Mouse (Mus musculus) lung, adult 2 months (tissue): ENCODE measurements around the gene Ndufb2.

Experiments
- CTCF ChIP-seq: fragments of 200-500 bp; IDR thresholded peaks from 2 replicates; pipeline ENCODE4 v1.5.1; 2011; ENCODE audit warnings: mild to moderate bottlenecking, low read length, control low read depth; ENCODE audit not compliant: insufficient read depth
- POLR2A ChIP-seq: fragments of 200-500 bp; IDR thresholded peaks from 2 replicates; pipeline ENCODE4 v1.6.1; 2011; ENCODE audit warnings: low read depth, mild to moderate bottlenecking, control low read depth, low read length, borderline replicate concordance; ENCODE audit errors: extremely low read depth

- TF ChIP-seq CTCF (no peak), POLR2A (no peak)
These were observed 9.5 kb downstream of the Ndufb2 start for GRCm38 (mm10) chr6:39601828-39602227.
